Mouse (Mus musculus): ENCODE measurements at regions not wholly inside any gene's neighbourhood (a gene's known extent, or its start where the extent isn't known, plus 50 kb on each side); places are given as distances from the start of the nearest gene placed in this dataset.

DNA sequence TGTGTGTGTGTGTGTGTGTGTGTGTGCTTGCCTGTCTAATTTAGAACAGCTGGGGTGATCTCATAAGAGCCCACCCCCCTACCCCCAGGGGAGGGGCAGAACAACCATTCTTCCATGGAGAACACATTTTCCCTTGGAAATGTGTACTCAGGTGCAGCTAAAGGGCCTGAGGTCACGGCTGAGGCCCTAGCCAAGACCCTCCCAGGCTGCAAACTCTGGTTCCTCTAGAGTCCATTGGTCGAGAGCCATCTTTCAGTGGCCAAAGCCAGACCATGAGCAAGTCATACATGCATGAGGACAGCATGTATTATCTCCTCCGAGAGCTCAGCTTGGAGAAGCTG, 154.9 kb upstream of the Tnp1 start:
- no peak for ATAC-seq (replicated peaks; ENCODE audit: low FRiP score, poor library complexity, severe bottlenecking)

DNA sequence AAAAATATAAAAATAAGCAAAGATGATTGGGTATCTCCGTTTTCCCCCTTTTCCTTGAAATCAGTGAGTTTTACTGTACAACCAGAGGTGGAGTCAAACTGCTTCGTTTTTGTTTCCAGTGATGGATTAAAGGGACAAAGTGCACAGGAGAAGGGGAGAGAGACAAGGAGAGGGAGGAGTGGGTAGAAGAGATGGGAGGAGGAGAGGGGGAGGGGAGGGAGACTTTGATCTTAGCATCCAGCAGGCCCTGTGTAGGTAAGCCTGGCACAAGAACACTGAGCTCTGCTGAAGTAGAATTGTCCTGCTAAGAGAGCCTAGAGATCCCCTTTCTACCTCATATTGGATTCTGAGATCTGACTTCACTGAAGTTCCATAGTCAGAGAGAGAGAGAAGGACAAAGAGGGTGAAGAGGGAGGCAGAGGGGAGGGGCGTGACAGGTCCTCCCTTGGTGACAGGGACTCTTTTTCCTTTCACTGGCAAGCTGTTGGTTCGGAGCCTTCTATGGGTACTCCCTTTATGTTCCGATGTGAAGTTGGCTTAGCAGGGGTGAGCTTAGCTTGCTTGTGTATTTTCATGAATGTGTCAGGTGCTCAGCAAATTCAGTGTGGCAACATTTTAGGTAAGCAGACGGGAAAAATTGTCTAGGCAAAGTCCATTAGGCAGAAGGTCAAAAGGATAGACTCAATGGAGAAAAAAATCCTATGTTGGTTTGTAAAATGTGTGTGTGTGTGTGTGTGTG, 154.4 kb upstream of the Tnp1 start:
- no peak for ATAC-seq (replicated peaks; ENCODE audit: low FRiP score, poor library complexity, severe bottlenecking)

DNA sequence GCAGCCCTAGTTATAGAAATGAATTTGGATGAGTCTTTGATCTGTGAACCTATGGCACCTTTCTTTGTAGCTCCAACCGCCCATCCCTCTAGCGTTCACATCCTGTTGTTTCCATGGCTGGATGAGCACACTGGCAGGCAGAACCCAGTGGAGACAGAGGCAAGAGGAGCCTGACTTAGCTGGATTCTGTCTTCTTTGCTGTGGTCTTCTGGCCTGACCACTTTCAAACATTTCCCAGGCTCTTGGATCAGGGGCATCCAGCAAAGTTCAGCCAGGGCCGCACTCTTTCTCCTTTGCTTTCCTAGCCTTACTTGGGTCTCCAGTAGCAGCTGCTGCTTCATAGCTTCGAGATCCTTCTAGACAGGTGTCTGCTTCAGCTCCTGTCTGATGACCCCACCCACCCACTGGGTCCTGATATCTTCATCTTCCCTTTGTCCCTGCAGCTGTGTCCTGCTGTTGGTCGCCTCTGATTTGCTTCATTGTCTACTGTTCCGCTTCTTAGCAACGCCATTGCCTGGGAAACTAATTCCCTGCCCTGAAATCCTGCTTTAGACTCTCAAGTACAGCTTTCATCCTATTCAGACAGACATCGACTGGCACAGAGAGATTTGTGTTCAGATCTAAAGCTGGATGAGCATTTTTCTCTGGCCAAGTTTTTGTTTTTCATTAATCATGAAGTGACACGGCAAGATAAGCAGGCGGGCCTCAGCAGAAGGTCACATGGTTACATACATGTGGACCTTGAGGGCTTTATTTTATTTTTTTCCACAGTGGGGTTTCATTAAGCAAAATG, 153.6 kb upstream of the Tnp1 start:
- ATAC-seq (replicated peaks; ENCODE audit: low FRiP score, poor library complexity, severe bottlenecking), result no peak

DNA sequence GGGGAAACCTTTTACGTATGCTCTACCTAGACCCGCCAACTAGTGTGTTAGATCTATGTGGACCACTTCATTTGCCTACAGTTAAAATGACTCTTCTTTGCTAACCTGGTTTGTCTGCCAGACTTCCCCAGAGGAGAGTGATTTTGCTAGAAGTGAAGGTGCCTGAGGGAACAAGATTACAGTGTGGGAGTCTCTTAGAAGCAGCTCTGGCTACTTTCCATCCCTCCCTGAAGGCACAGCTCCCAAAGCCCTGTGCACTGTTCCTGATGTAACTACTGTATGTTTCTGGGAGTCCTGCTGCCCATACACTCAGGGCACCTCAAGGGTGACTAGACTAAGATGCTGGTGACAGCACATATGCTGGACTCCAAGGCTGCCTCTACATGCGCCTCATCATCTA, 144.5 kb upstream of the Tnp1 start:
- ATAC-seq (replicated peaks; ENCODE audit: low FRiP score, poor library complexity, severe bottlenecking), result no peak

DNA sequence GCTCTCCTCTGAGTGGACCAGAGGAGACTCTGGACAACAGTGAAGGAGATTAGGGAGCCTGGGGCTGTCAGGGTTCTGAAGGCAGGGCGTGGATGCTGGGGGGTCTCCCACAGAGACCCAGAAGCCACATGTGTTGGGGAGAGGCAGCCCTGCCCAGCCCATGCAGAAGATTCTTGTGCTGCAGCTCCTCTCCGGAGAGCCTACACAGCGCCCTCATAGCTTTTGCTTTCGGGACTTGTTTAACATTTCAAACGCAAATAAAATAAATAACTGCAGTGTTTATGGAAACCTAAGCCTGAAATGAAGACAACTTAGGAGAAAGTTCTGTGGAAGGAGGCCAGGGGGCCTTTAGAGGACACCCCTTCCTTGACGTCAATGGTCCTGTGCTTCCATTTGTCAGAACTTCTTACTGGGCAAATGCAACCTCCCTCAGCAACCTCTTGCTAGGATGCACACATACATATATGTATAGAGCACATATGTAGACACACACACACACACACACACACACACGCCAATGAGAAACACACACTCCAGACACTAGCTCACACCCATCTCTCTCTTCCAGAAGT, 143.8 kb upstream of the Tnp1 start:
- no peak for ATAC-seq (replicated peaks; ENCODE audit: low FRiP score, poor library complexity, severe bottlenecking)

DNA sequence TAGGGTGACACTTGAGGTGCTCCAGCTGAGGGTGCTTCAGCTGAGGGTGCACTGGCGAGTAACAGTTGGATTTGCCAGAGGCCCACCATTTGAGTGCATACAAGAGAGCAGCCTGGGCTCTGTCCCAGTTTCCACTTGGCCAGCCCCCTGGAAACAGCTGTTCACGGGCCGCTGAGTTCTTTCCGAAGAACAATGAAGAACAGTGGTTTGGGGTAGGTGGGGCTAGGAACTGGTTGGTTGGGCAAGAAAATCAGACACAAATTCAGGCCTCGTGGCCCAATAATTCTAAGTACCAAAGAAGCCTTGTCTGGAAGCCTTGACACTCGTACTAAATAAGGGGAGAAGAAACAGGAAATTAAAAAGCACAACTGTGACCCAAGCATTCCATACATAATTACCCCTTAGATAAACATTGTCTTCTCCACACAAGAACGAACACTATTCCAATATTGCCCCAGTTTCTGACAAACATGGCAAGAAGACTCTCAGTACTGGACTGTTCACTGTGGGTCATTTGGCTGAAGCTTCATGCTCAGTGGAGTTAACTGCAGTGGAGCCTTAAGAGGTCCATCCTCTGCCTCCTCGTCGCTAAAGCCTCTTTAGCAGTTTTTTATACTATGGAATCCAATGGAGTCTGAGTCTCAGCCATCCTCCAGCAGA, 137.9 kb upstream of the Tnp1 start:
- no peak for ATAC-seq (replicated peaks; ENCODE audit: low FRiP score, poor library complexity, severe bottlenecking)

DNA sequence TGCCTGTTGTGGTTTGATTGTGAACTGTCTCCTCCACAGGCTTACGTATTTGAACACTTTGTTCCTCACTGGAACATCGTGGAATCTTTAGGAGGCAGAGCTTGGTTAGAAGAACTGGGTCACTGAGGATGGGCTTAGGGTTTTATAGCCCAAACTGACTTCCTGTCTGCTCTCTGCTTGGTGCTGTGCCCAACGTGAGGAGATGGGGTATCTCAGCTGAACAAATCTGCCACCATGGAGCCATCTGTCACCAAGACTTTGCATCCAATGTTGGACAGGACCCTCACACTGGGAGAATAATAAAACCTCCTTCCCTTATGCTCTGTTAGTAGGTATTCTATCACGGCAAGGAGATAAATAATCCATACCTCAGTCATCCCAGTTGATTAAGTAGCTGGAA, 134.2 kb upstream of the Tnp1 start:
- ATAC-seq (replicated peaks; ENCODE audit: low FRiP score, poor library complexity, severe bottlenecking), result no peak

DNA sequence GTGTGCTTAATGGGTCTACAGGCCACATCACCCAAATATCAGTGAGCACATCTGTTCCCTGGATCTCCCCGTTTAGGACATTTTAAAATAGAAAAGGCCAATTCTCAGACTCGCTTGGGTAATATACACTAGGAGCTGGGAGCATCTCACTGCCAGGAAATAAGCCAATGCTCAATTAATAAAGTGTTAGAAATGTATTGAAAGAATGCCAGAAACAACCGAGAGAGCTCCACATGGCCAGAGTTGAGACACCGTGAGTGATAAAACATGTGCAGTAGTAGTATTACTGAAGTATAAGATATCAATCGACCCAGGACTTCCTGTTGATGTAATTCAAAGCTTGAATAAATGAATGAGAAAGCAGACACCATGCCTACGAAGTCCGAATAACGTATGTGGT, 127.1 kb upstream of the Tnp1 start:
- ATAC-seq (replicated peaks; ENCODE audit: low FRiP score, poor library complexity, severe bottlenecking), result no peak

DNA sequence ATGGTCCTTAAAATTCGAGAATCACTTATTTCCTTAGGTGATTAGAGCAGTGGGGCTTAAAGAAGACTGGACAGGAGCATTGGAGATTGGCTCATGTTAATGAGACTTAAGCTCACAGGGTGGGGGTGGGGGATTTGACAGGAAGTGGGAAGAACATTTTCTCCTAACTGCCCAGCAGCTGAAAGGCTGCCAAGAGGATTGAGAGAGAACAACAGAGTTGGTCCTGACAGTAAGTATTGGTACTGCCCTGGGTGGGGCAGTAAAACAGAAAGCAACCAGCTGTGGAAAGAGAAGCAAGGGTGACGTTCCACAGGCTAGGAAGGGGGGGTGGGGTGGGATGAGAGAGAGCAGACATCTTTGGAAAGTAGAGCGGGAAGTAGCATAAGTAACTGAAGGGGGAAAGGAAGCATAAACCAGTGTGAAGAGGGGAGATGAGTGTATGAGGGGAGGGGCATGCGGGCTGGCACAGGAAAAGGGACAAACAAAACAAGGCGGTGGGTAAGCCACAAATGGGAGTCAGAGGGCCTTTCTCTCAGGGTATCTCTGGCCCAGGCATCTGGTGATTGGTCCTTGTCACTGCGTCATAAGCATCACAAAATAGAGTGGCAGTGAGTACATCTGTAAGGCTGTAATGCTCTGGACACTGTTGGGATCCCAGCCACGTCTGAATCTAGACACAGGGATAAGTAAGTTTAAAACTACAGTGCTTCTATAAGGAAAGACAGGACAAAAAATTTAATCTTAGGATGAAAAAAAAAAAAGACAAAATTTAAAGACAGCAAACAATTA, 125.0 kb upstream of the Tnp1 start:
- no peak for ATAC-seq (replicated peaks; ENCODE audit: low FRiP score, poor library complexity, severe bottlenecking)

DNA sequence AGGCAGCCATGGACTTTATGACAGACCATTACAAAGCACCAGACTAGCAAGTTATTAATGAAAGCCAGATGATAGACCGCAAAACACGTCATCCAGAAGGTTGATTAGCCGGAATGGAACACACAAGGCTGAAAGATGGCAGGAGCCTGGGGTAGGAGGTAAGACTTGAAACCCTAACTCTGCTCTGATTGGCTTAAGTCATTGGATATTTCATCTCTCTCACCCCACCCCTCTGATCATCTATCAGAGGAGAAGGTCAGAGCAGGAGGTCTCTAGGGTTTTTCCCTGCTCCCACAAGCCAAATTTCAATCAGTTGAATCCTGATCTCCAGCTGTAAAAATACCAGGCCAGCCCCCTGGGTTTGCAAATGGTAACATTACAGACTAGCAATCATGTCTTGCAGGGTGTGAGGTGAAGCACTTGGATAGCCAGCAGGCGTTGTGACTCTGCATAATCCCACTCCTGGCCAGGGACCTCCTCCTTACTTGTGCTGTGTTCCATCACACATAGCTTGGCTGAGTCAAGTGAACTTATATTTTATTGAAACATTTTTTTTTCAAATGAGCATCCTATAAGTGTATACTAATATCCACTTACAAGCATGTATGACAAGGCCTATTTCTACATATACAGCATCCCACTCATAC, 114.6 kb upstream of the Tnp1 start:
- ATAC-seq (replicated peaks; ENCODE audit: low FRiP score, poor library complexity, severe bottlenecking), result no peak

DNA sequence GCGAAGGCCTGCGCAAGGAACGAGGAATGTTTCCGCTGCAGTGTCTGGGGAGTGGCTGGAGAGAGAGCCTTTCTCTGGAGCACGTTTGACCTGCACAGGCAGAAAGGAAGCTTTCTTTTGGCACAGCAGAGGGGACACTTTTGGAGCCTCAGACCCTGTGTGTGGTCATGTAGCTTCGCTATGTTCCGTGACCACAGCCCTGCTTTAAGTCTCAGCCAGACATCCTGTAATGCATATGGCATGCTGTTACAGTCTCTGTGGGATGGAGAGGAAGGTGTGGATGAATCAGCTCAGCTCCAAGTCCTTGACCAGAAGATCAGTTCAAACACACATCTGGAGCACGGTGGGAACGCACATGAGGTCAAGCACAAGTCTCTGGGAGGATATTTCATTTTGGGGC, 107.3 kb upstream of the Tnp1 start:
- no peak for ATAC-seq (replicated peaks; ENCODE audit: low FRiP score, poor library complexity, severe bottlenecking)

DNA sequence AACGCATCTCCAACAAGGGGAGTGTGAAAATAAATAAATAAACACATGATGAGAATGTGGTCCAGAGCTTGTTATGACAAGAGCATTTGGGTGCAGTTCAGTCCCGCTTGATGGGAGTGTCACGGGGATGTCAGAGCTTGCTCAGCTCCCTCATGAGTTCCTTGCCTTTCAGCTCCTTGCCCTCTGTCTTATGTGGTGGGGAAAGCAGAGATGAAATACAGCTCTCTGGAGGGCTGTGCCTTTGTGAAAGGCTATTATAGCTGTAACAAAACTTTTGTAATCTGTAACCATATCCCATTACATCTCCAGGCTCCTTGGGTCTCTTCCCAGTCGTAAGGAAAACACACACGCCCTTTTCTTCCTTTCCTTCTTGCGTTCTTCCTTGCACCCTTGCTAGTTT, 103.0 kb upstream of the Tnp1 start:
- ATAC-seq (replicated peaks; ENCODE audit: low FRiP score, poor library complexity, severe bottlenecking), result no peak

DNA sequence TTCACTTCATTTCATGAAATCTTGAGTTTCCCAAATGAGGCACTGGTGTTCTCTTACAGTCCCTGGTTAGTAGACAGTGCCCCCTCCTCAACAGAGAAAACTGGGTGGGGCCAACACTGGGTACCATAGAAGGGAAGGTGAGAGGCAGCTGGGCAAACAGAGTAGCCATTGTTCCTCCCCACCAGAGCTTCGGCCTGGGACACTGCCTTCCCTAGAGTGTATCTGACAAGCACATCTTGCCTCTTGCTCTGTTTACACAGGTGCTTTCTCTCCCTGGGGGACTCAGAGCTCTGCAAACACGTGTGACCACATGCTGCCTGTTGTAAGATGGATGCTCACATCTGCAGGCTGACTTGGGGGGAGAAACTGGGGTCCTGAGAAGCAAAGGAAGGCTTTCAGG, 100.8 kb upstream of the Tnp1 start:
- no peak for ATAC-seq (replicated peaks; ENCODE audit: low FRiP score, poor library complexity, severe bottlenecking)

DNA sequence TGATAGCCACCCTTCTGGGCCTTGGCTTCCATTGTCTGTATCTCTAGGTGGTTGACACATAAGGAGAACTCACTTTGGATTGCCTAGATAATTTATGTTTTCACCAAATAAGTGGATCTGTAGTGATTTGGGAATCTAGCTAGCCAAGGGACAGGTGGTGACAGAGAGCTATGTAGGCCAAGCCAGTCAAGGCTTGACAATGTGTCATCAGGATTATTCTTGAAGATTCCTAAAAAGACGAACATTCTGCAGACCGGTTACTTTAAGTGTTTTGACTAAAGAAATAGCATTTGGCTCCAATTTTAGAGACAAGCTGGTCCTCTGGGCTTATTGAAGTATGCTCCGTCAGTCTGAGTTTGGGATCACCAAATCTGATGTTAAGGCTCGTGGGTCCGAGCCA, 100.1 kb upstream of the Tnp1 start:
- no peak for ATAC-seq (replicated peaks; ENCODE audit: low FRiP score, poor library complexity, severe bottlenecking)

DNA sequence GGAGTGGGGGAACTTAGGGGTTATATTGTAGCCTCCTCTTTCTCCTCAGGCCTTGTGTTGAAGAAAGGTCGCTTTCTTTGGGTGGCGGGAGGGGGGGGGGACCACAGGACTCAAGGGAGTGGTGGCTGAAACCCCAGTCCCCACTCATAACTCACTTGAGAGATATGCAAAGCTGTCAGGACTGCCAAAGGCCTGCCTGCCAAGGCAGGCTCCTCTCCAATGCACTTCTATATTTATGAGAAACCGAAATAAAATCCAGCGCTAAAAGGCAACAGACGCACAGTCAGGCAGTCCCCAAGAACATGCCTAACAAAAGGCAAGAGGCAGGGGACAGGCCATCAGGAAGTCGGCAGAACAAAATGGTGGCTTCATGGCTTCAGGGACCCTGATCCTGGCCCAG, 97.4 kb upstream of the Tnp1 start:
- no peak for ATAC-seq (replicated peaks; ENCODE audit: low FRiP score, poor library complexity, severe bottlenecking)

DNA sequence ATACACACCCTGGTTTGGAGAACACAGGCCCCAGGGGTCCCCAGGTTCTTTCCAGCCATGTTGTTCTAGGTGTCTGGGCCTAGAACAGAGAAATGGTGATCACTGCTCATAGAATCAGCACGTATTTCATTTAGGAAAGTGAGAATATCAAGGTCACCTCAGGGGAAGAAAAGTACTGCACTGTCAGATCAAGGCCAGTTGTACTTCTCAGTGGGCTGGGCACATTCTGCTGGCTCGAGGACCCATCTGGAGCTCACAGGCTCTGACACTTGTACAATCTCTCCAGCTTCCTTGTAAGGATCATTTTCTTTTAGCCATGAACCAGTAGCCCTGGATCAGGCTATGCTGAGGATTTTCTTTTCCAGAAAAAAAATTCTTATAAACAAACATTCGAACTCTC, 97.0 kb upstream of the Tnp1 start:
- no peak for ATAC-seq (replicated peaks; ENCODE audit: low FRiP score, poor library complexity, severe bottlenecking)

DNA sequence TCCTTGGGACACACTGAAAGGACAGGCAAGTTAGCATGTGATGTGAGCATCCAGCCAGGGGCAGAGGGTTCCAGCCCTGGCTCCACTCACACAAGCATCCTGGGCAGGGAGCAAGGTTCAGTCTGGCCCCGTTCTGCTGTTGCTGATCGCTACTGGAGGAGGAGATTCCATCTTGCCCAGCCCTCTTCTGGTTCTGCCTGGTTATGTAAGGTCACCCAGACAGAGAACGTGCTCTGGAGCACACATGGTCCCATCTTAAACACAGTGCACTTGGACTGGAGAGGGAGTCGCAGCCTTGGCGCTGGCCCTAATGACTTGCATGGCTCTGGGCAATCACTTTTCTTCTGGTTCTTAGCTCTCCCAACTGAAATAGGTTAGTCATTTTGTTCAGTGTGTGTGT, 96.2 kb upstream of the Tnp1 start:
- no peak for ATAC-seq (replicated peaks; ENCODE audit: low FRiP score, poor library complexity, severe bottlenecking)

DNA sequence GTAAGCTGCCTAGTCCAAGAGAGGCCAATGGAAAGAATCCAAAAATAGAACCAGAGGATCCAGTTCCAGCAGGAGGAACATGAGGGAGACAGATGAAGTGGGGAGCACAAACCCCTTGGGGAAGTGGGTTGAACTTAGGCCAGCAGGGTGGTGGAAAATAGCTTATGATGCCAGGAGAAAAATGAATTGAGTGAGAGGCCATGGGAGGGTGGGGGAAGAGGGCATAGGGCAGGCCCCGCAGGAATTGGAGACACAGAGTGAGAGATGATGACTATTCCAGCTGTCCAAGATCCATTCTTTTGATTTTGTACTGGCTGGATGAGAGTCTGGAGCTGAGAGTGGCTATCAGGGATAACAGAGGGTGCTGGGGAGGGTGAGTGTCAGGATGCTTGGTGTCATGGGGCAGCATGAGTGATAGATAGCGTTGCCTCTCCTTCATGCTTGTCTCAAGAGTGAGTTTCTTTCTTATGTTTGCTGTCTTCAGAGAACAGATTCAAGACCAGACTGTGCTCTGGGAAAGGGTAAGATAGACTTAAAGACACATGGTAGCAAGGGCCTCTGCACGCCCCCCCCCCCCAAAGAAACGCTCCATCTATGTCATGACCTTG, 90.3 kb upstream of the Tnp1 start:
- no peak for ATAC-seq (replicated peaks; ENCODE audit: low FRiP score, poor library complexity, severe bottlenecking)

Measured in erythroblast, adult 5-6 weeks (primary cell).